Mouse (Mus musculus) small intestine, adult 10 weeks (tissue): ENCODE results near the gene Spin2-ps6. TPM values are rescaled to one million over a fixed set of nuclear protein-coding genes. Genes with fewer than 3 reads are reported as not detected.

Experiments
- polyA plus RNA-seq: library from polyadenylated mRNA; stranded (reverse); fragments of 350-450 nt; fragmentation: Illumina TruSeq; extraction: RNeasy Lipid Tissue Mini Kit (QIAGEN cat#74804); gene quantifications from one replicate; pipeline ENCODE4 v1.2.3, GENCODE M21; 2014; ENCODE audit warnings: low replicate concordance

Gene Spin2-ps6
- not detected for polyA plus RNA-seq

DNA sequence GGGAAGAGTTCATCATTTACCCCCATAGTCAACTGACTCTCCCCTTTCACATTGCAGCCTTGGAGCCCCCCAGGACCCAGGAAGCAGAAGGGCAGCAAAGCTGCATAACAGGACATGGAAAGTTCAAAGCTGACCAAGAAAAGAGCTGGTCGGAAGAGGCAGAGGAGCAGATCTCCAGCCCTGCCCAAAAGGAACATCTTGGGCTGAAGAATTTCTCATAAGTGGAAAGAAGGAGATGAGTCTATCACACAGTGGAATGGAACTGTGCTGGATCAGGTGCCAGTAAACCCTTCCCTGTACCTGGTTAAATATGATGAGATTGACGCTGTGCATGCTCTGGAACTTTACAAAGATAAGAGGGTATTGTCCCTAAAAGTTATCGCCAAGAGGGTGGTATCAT is at the start of gene Spin2-ps6:
Spin2-ps6 (plus strand) TSS at position 301 of the 400 bp plus-strand sequence.

Other genes starting within 250 kb of the Spin2-ps6 start
- not detected for gene Btbd35f12, start 78.5 kb downstream of the Spin2-ps6 start, polyA plus RNA-seq